Mouse (Mus musculus): ENCODE results near the gene Ccdc158. TPM values are rescaled to one million over a fixed set of nuclear protein-coding genes. Genes with fewer than 3 reads are reported as not detected.
A peak's percentile ranks its signal among the peaks of the same experiment; 100 is the strongest.

Ccdc158 gene
- total RNA-seq, 1 experiment, result 0.94 TPM

- no peak overlapping the region for H3K27ac ChIP-seq (ENCODE audit: insufficient read depth, low read depth, low read length, poor library complexity, severe bottlenecking)
- no peak overlapping the region for H3K4me3 ChIP-seq (ENCODE audit: insufficient read depth in 1 of 2, low read depth in 1 of 2, low read length in 2 of 2, poor library complexity in 1 of 2, severe bottlenecking in 1 of 2)
- H3K9me3 ChIP-seq (ENCODE audit: control insufficient read depth, insufficient read depth, low read depth, low read length), result no peaks in the 10 kb centered on the region
- in situ Hi-C loops (cut with MboI; ENCODE audit: low sequenced_read_pairs in 2 of 2, unreplicated experiment in 2 of 2), result no loop called here
- no peak for DNase-seq (ENCODE audit: low read depth, low spot score)
- H3K4me1 ChIP-seq (ENCODE audit: control insufficient read depth in 2 of 2, insufficient read depth in 2 of 2, low read length in 2 of 2, poor library complexity in 1 of 2), result peaks cover 0 to 4% of the 10 kb centered on the region in 2 experiments; a peak in 2 of 4 replicates
- no peaks in the 10 kb centered on the region for H3K36me3 ChIP-seq (ENCODE audit: control insufficient read depth, insufficient read depth, low read length, poor library complexity, severe bottlenecking)
- no peak overlapping the region for H3K9ac ChIP-seq (ENCODE audit: insufficient read depth, low read depth, low read length, poor library complexity, severe bottlenecking)
- 0 out of 2 replicates have a peak, but pooled peaks have one; percentile 12 for TF ChIP-seq ZC3H11A (IDR thresholded peaks at IDR 0.05; ENCODE audit: borderline replicate concordance, low read depth, low read length)
- TF ChIP-seq MAFK (IDR thresholded peaks at IDR 0.05; ENCODE audit: insufficient read depth, low read depth, low read length), result no peak
Observed at GRCm38 (mm10) chr5:92693744-92694143, 18.7 kb upstream of the Ccdc158 start.

GRCm38 (mm10) chr5:92692206-92693007 is 17.3 kb upstream of the Ccdc158 start:
- Histone ChIP-seq H3K4me3 (ENCODE audit: insufficient read depth in 1 of 2, low read depth in 1 of 2, low read length in 2 of 2, poor library complexity in 1 of 2, severe bottlenecking in 1 of 2) (no peak overlapping the region), H3K27ac (ENCODE audit: insufficient read depth, low read depth, low read length, poor library complexity, severe bottlenecking) (no peak overlapping the region), H3K9ac (ENCODE audit: insufficient read depth, low read depth, low read length, poor library complexity, severe bottlenecking) (no peak overlapping the region), H3K4me1 (ENCODE audit: control insufficient read depth in 2 of 2, insufficient read depth in 2 of 2, low read length in 2 of 2, poor library complexity in 1 of 2) (no peaks in the 10 kb centered on the region), H3K36me3 (ENCODE audit: control insufficient read depth, insufficient read depth, low read length, poor library complexity, severe bottlenecking) (no peaks in the 10 kb centered on the region), H3K9me3 (ENCODE audit: control insufficient read depth, insufficient read depth, low read depth, low read length) (no peaks in the 10 kb centered on the region)
- in situ Hi-C loops (cut with MboI; ENCODE audit: low sequenced_read_pairs in 2 of 2, unreplicated experiment in 2 of 2), result no loop called here
- no peak for DNase-seq (ENCODE audit: low read depth, low spot score)
- no peak for TF ChIP-seq HCFC1 (IDR thresholded peaks at IDR 0.05; ENCODE audit: borderline replicate concordance, insufficient read depth, low read length)
- no peak for TF ChIP-seq ZC3H11A (IDR thresholded peaks at IDR 0.05; ENCODE audit: borderline replicate concordance, low read depth, low read length)
- no peak for TF ChIP-seq CHD2 (IDR thresholded peaks at IDR 0.05; ENCODE audit: low read depth, low read length)
- TF ChIP-seq ZNF384 (IDR thresholded peaks at IDR 0.05; ENCODE audit: low read depth, low read length), result no peak
- no peak for TF ChIP-seq MAFK (IDR thresholded peaks at IDR 0.05; ENCODE audit: insufficient read depth, low read depth, low read length)

GRCm38 (mm10) chr5:92688569-92688968 is 13.5 kb upstream of the Ccdc158 start:
- in situ Hi-C loops (cut with MboI; ENCODE audit: low sequenced_read_pairs in 2 of 2, unreplicated experiment in 2 of 2), result no loop called here
- Histone ChIP-seq H3K4me3 (ENCODE audit: insufficient read depth in 1 of 2, low read depth in 1 of 2, low read length in 2 of 2, poor library complexity in 1 of 2, severe bottlenecking in 1 of 2) (no peak overlapping the region), H3K27ac (ENCODE audit: insufficient read depth, low read depth, low read length, poor library complexity, severe bottlenecking) (no peak overlapping the region), H3K4me1 (ENCODE audit: control insufficient read depth in 2 of 2, insufficient read depth in 2 of 2, low read length in 2 of 2, poor library complexity in 1 of 2) (peaks cover 0 to 4% of the 10 kb centered on the region in 2 experiments; a peak in 1 of 4 replicates), H3K9ac (ENCODE audit: insufficient read depth, low read depth, low read length, poor library complexity, severe bottlenecking) (no peak overlapping the region), H3K36me3 (ENCODE audit: control insufficient read depth, insufficient read depth, low read length, poor library complexity, severe bottlenecking) (no peaks in the 10 kb centered on the region), H3K9me3 (ENCODE audit: control insufficient read depth, insufficient read depth, low read depth, low read length) (no peaks in the 10 kb centered on the region)
- DNase-seq (ENCODE audit: low read depth, low spot score), result no peak
- TF ChIP-seq ZNF384 (IDR thresholded peaks at IDR 0.05; ENCODE audit: low read depth, low read length), result no peak
- TF ChIP-seq MAFK (IDR thresholded peaks at IDR 0.05; ENCODE audit: insufficient read depth, low read depth, low read length), result no peak
- TF ChIP-seq ZC3H11A (IDR thresholded peaks at IDR 0.05; ENCODE audit: borderline replicate concordance, low read depth, low read length), result no peak
- TF ChIP-seq CHD2 (IDR thresholded peaks at IDR 0.05; ENCODE audit: low read depth, low read length), result no peak
- TF ChIP-seq HCFC1 (IDR thresholded peaks at IDR 0.05; ENCODE audit: borderline replicate concordance, insufficient read depth, low read length), result no peak

- H3K9me3 ChIP-seq (ENCODE audit: control insufficient read depth, insufficient read depth, low read depth, low read length), result no peaks in the 10 kb centered on the region
- DNase-seq (ENCODE audit: low read depth, low spot score), result no peak
- peaks cover 0 to 5% of the 10 kb centered on the region in 2 experiments; a peak in 1 of 4 replicates for H3K4me1 ChIP-seq (ENCODE audit: control insufficient read depth in 2 of 2, insufficient read depth in 2 of 2, low read length in 2 of 2, poor library complexity in 1 of 2)
- no peaks in the 10 kb centered on the region for H3K36me3 ChIP-seq (ENCODE audit: control insufficient read depth, insufficient read depth, low read length, poor library complexity, severe bottlenecking)
- in situ Hi-C loops (cut with MboI; ENCODE audit: low sequenced_read_pairs in 2 of 2, unreplicated experiment in 2 of 2), result no loop called here
- no peak overlapping the region for H3K4me3 ChIP-seq (ENCODE audit: insufficient read depth in 1 of 2, low read depth in 1 of 2, low read length in 2 of 2, poor library complexity in 1 of 2, severe bottlenecking in 1 of 2)
- no peak overlapping the region for H3K9ac ChIP-seq (ENCODE audit: insufficient read depth, low read depth, low read length, poor library complexity, severe bottlenecking)
- TF ChIP-seq CHD2 (IDR thresholded peaks at IDR 0.05; ENCODE audit: low read depth, low read length), result no peak
- no peak for TF ChIP-seq ZNF384 (IDR thresholded peaks at IDR 0.05; ENCODE audit: low read depth, low read length)
- no peak for TF ChIP-seq HCFC1 (IDR thresholded peaks at IDR 0.05; ENCODE audit: borderline replicate concordance, insufficient read depth, low read length)
- TF ChIP-seq MAFK (IDR thresholded peaks at IDR 0.05; ENCODE audit: insufficient read depth, low read depth, low read length), result no peak
- no peak for TF ChIP-seq ZC3H11A (IDR thresholded peaks at IDR 0.05; ENCODE audit: borderline replicate concordance, low read depth, low read length)
- no peak overlapping the region for H3K27ac ChIP-seq (ENCODE audit: insufficient read depth, low read depth, low read length, poor library complexity, severe bottlenecking)
Observed at GRCm38 (mm10) chr5:92688124-92688523, 13.1 kb upstream of the Ccdc158 start.

Measured in ES-E14 (cell line).